Mouse (Mus musculus) intestine, embryonic 14.5 days (tissue): ENCODE results near the gene Mnx1. TPM values are rescaled to one million over a fixed set of nuclear protein-coding genes. Genes with fewer than 3 reads are reported as not detected.

Experiments
- polyA plus RNA-seq: library from polyadenylated mRNA; unstranded; fragments of >200 nt; fragmentation: Nextera tagmentation; extraction: Ambion mirVana; gene quantifications from 2 replicates; pipeline ENCODE4 v1.2.1, GENCODE M21; 2014

Gene Mnx1
- polyA plus RNA-seq, 1 experiment from 2014 or later, result 2.7 TPM

Other genes starting within 250 kb of the Mnx1 start
- gene Lmbr1, start 100.1 kb downstream of the Mnx1 start, polyA plus RNA-seq, result 13.4 and 14.7 TPM in 2 replicates
- gene Nom1, start 43.8 kb downstream of the Mnx1 start, polyA plus RNA-seq, result 26.2 and 34.0 TPM in 2 replicates
- 23.7 and 34.7 TPM in 2 replicates for gene Ube3c, start 90.8 kb upstream of the Mnx1 start, polyA plus RNA-seq